Mouse (Mus musculus): ENCODE measurements around the gene Sult3a1. TPM values are rescaled to one million over a fixed set of nuclear protein-coding genes. Genes with fewer than 3 reads are reported as not detected.

Gene Sult3a1
- 1,185 TPM for polyA plus RNA-seq (2014; fragmentation: Illumina TruSeq; extraction: RNeasy Lipid Tissue Mini Kit (QIAGEN cat#74804); ENCODE audit: low read depth, low replicate concordance)

DNA sequence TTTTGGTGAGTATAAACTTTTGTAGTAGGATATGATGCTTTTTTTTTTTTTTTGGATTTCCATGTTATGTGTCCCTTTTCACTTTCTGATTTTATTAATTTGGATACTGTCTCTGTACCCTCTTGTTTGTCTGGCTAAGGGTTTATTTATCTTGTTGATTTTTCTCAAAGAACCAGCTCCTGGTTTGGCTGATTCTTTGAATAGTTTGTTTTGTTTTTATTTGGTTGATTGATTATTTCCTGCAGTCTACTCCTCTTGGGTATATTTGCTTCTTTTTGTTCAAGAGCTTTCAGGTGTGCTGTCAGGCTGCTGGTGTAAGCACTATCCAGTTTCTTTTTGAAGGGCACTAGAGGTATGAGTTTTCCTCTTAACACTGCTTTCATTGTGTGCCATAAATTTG, at the start of gene Sult3a1:
Sult3a1 (plus strand) TSS at position 301 of the 400 bp plus-strand sequence.

DNA sequence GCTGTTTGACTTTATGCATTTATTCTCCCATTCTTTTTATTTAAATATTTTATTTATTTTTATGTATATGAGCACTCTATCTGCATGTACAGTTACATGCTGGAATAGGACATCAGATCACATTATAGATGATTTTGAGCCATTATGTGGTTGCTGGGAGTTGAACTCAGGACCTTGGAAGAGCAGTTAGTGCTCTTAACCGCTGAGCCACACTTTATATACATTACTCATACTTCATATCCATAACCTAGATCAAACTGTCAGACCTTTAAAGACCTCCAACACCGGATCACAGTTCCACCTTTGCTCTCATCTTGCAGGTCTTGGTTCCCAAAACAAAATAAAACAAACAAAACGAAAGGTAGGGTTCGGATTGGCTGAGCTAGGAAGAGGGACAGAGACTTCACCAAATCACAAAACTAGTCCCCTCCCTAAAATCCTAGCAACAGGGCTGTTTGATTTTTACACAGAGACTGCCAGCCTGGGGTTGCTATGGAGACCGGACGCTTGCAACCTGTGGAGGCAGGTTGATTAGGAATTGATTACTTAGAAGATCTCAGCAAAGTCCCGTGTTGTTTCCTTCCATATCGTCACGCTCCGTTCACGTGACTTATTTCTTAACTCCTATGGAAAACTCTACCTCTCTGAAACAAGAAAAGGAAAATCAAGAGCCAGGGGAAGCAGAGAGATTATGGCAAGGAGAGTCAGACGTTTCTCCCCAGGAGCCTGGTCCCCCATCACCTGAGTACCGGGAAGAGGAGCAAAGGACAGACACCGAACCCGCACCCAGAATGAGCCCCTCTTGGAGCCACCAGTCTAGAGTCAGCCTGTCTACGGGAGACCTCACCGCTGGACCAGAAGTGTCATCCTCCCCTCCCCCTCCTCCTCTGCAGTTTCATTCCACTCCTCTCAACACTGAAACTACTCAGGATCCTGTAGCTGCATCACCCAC, 47.3 kb downstream of the Sult3a1 start, which contains the start of gene Rsph4a:
Rsph4a (plus strand) TSS at position 582 of the 952 bp plus-strand sequence.

Other genes with a start within 250 kb of the Sult3a1 start
- gene Clvs2, start 233.0 kb upstream of the Sult3a1 start, polyA plus RNA-seq (2014; fragmentation: Illumina TruSeq; extraction: RNeasy Lipid Tissue Mini Kit (QIAGEN cat#74804); ENCODE audit: low read depth, low replicate concordance): not detected
- gene Sult3a2, start 71.0 kb upstream of the Sult3a1 start, polyA plus RNA-seq (2014; fragmentation: Illumina TruSeq; extraction: RNeasy Lipid Tissue Mini Kit (QIAGEN cat#74804); ENCODE audit: low read depth, low replicate concordance): 60.0 TPM
- gene Rsph4a, start 47.4 kb downstream of the Sult3a1 start, polyA plus RNA-seq (2014; fragmentation: Illumina TruSeq; extraction: RNeasy Lipid Tissue Mini Kit (QIAGEN cat#74804); ENCODE audit: low read depth, low replicate concordance): 2.2 TPM
- gene Zup1, start 93.5 kb downstream of the Sult3a1 start, polyA plus RNA-seq (2014; fragmentation: Illumina TruSeq; extraction: RNeasy Lipid Tissue Mini Kit (QIAGEN cat#74804); ENCODE audit: low read depth, low replicate concordance): 16.2 TPM
- 94.8 TPM for gene Rwdd1, start 161.9 kb downstream of the Sult3a1 start, polyA plus RNA-seq (2014; fragmentation: Illumina TruSeq; extraction: RNeasy Lipid Tissue Mini Kit (QIAGEN cat#74804); ENCODE audit: low read depth, low replicate concordance)
- gene Trappc3l, start 179.9 kb downstream of the Sult3a1 start, polyA plus RNA-seq (2014; fragmentation: Illumina TruSeq; extraction: RNeasy Lipid Tissue Mini Kit (QIAGEN cat#74804); ENCODE audit: low read depth, low replicate concordance): not detected
- not detected for gene Calhm4, start 186.6 kb downstream of the Sult3a1 start, polyA plus RNA-seq (2014; fragmentation: Illumina TruSeq; extraction: RNeasy Lipid Tissue Mini Kit (QIAGEN cat#74804); ENCODE audit: low read depth, low replicate concordance)
- gene Calhm5, start 238.8 kb downstream of the Sult3a1 start, polyA plus RNA-seq (2014; fragmentation: Illumina TruSeq; extraction: RNeasy Lipid Tissue Mini Kit (QIAGEN cat#74804); ENCODE audit: low read depth, low replicate concordance): 0.08 TPM